Mouse (Mus musculus): ENCODE results near the gene Plppr5. TPM values are rescaled to one million over a fixed set of nuclear protein-coding genes. Genes with fewer than 3 reads are reported as not detected.

Plppr5 gene
- polyA plus RNA-seq, 1 experiment from 2014 or later = 1.8 TPM

DNA sequence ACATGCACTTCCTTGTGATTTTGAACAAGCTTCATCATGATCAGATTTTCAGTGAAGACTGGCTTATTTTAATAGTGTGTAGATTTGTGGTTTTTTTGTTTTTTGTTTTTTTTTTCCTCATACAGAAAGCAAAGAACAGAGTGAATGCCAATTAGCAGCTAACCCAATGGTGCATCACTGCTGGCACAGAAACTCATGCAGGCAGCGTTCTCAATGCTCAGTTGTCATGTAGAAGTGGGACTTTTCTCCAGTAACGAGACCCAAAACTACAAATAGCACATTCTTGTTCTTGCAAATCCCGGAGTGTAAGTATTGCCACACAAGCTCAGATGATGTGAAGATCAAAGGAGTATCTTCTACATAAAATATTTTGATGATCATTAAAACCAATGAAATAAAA is 156.9 kb downstream of the Plppr5 start:
- H3K4me3 ChIP-seq (ENCODE audit: low read depth, low read length) = no peak overlapping the region
- H3K9me3 ChIP-seq (ENCODE audit: control insufficient read depth) = no peaks in the 10 kb centered on the region
- H3K27me3 ChIP-seq (replicated peaks; ENCODE audit: control insufficient read depth, insufficient read depth, low read length) = no peaks in the 10 kb centered on the region
- H3K36me3 ChIP-seq (ENCODE audit: control insufficient read depth, insufficient read depth) = no peaks in the 10 kb centered on the region
- WGBS = 83% methylated on average over 3 of the region's 3 CpGs
- no peak overlapping the region for H3K9ac ChIP-seq (ENCODE audit: low read depth, low read length)
- no peak overlapping the region for H3K27ac ChIP-seq (ENCODE audit: low read depth, low read length)
- TF ChIP-seq CTCF (IDR thresholded peaks at IDR 0.05; ENCODE audit: low read depth) = no peak
- ATAC-seq = no peak
- H3K4me1 ChIP-seq (replicated peaks; ENCODE audit: control insufficient read depth, insufficient read depth, low read length) = no peaks in the 10 kb centered on the region; the same call in 1 of the 2 replicates
- H3K4me2 ChIP-seq (replicated peaks; ENCODE audit: low read depth) = no peak overlapping the region

DNA sequence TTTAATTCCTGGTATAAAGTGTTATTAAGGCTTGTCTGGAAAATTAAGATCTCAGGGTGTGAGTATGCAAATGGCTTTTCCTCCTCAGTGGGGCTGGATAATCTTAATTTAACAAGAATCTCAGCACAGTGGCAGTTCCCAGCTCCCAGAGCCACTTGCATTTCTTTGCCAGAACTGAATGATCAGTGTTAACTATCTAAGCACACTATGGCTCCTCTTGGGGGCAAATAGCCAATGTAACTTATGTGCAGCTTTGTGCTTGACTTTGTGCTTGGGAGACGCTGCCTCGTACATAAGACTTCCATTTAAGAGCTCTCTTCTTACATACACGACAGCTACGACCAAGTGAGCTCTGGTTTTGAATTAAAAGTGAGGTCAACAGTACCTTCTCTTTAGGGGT is 158.0 kb downstream of the Plppr5 start:
- no peak overlapping the region for H3K9ac ChIP-seq (ENCODE audit: low read depth, low read length)
- H3K27me3 ChIP-seq (replicated peaks; ENCODE audit: control insufficient read depth, insufficient read depth, low read length) = no peaks in the 10 kb centered on the region
- H3K36me3 ChIP-seq (ENCODE audit: control insufficient read depth, insufficient read depth) = no peaks in the 10 kb centered on the region
- H3K27ac ChIP-seq (ENCODE audit: low read depth, low read length) = no peak overlapping the region
- no peaks in the 10 kb centered on the region for H3K9me3 ChIP-seq (ENCODE audit: control insufficient read depth)
- WGBS = 83% methylated on average over 4 of the region's 4 CpGs
- no peak for TF ChIP-seq CTCF (IDR thresholded peaks at IDR 0.05; ENCODE audit: low read depth)
- H3K4me2 ChIP-seq (replicated peaks; ENCODE audit: low read depth) = no peak overlapping the region
- no peaks in the 10 kb centered on the region; the same call in 1 of the 2 replicates for H3K4me1 ChIP-seq (replicated peaks; ENCODE audit: control insufficient read depth, insufficient read depth, low read length)
- ATAC-seq = no peak
- H3K4me3 ChIP-seq (ENCODE audit: low read depth, low read length) = no peak overlapping the region

Other genes with a start within 250 kb of the Plppr5 start
- 0.40 and 0.54 TPM in 2 replicates for gene Plppr4, start 214.0 kb upstream of the Plppr5 start, polyA plus RNA-seq (2015; fragmentation: Nextera tagmentation; extraction: Ambion mirVana)

All from intestine, postnatal 0 days (tissue).